Mouse (Mus musculus): ENCODE measurements at regions not wholly inside any gene's neighbourhood (a gene's known extent, or its start where the extent isn't known, plus 50 kb on each side); places are given as distances from the start of the nearest gene placed in this dataset.

GRCm38 (mm10) chr14:46191639-46192399, 187.4 kb upstream of the Gm15217 start:
- TF ChIP-seq POLR2A (IDR thresholded peaks at IDR 0.05; ENCODE audit: extremely low read depth, insufficient read depth, low read length) (no peak), CTCF (IDR thresholded peaks at IDR 0.05; ENCODE audit: low read depth, low read length) (no peak)
